Mouse (Mus musculus) liver, embryonic 11.5 days (tissue): Measurements from ENCODE around the gene Prrx2. TPM values are rescaled to one million over a fixed set of nuclear protein-coding genes. Genes with fewer than 3 reads are reported as not detected.

ENCODE experiments used
- ATAC-seq: fragments of 200-750 bp; cut with Nextera tagmentation; replicated peaks from 2 replicates; pipeline ENCODE4 v1.8.0; 2017; ENCODE audit warnings: moderate number of reproducible peaks, mild to moderate bottlenecking, moderate TSS enrichment, moderate library complexity; ENCODE audit not compliant: low FRiP score
- DNase-seq: peaks from one replicate; pipeline ENCODE4 v3.0.0-alpha.2; 2017; ENCODE audit warnings: low spot score
- H3K27ac ChIP-seq: fragments of 300-500 bp; sonication (generic); 2 replicates; pipeline ENCODE4 v1.5.1; 2014; ENCODE audit warnings: mild to moderate bottlenecking, low read depth, low read length, control low read depth
- H3K27me3 ChIP-seq: fragments of 300-500 bp; sonication (generic); replicated peaks from 2 replicates; pipeline ENCODE4 v1.6.1; 2014; ENCODE audit warnings: low read length, mixed read lengths; ENCODE audit not compliant: control insufficient read depth, insufficient read depth
- H3K36me3 ChIP-seq: fragments of 300-500 bp; sonication (generic); 2 replicates; pipeline ENCODE4 v1.6.1; 2014; ENCODE audit warnings: mild to moderate bottlenecking, low read length, moderate library complexity, mixed read lengths; ENCODE audit not compliant: control insufficient read depth, insufficient read depth
- H3K4me1 ChIP-seq: fragments of 300-500 bp; sonication (generic); replicated peaks from 2 replicates; pipeline ENCODE4 v1.6.1; 2014; ENCODE audit warnings: low read length, mixed read lengths; ENCODE audit not compliant: control insufficient read depth, insufficient read depth
- H3K4me2 ChIP-seq: fragments of 300-500 bp; sonication (generic); 2 replicates; pipeline ENCODE4 v1.6.1; 2014; ENCODE audit warnings: mild to moderate bottlenecking, control low read depth, moderate library complexity
- H3K4me3 ChIP-seq: fragments of 300-500 bp; sonication (generic); 2 replicates; pipeline ENCODE4 v1.5.1; 2014; ENCODE audit warnings: low read depth, low read length, control low read depth
- H3K9ac ChIP-seq: fragments of 300-500 bp; sonication (generic); 2 replicates; pipeline ENCODE4 v1.6.1; 2014; ENCODE audit warnings: low read depth, low read length, control low read depth
- H3K9me3 ChIP-seq: fragments of 300-500 bp; sonication (generic); 2 replicates; pipeline ENCODE4 v1.6.1; 2016; ENCODE audit warnings: low read length, inconsistent platforms, mixed read lengths; ENCODE audit not compliant: control insufficient read depth
- WGBS: fragments of 180-500 bp; shearing (Covaris S2); extraction: QIAGEN DNeasy Blood & Tissue Kit; methylation state at CpG from one replicate; pipeline ENCODE4 v1.1.7; 2014; 5-methylcytosine and 5-hydroxymethylcytosine counted together
- polyA plus RNA-seq: library from polyadenylated mRNA; unstranded; fragments of >200 nt; fragmentation: Nextera tagmentation; extraction: Ambion mirVana; gene quantifications from 2 replicates; pipeline ENCODE4 v1.2.1, GENCODE M21; 2014

The Prrx2 gene
- polyA plus RNA-seq, 1 experiment from 2014 or later = 9.4 TPM

GRCm38 (mm10) chr2:30870863-30871262 lies 36.1 kb downstream of the Prrx2 start:
- H3K9ac ChIP-seq = no peak overlapping the region
- no peak overlapping the region for H3K4me3 ChIP-seq
- no peak overlapping the region for H3K27ac ChIP-seq
- no peaks in the 10 kb centered on the region for H3K36me3 ChIP-seq
- H3K4me2 ChIP-seq = no peak overlapping the region
- H3K4me1 ChIP-seq = no peaks in the 10 kb centered on the region; the same call in 1 of the 2 replicates
- peaks cover 6% of the 10 kb centered on the region; the same call in 1 of the 2 replicates for H3K27me3 ChIP-seq
- no peak for DNase-seq
- ATAC-seq = no peak
- WGBS = 68% methylated on average over 8 of the region's 8 CpGs
- H3K9me3 ChIP-seq = no peaks in the 10 kb centered on the region

- Histone ChIP-seq H3K4me2 (no peak overlapping the region), H3K4me3 (no peak overlapping the region), H3K27me3 (no peaks in the 10 kb centered on the region), H3K9ac (no peak overlapping the region), H3K4me1 (peaks cover 2% of the 10 kb centered on the region; the same call in 1 of the 2 replicates), H3K27ac (no peak overlapping the region), H3K9me3 (no peaks in the 10 kb centered on the region), H3K36me3 (no peaks in the 10 kb centered on the region)
- DNase-seq (no peak), ATAC-seq (no peak)
- WGBS = 84% methylated on average over 6 of the region's 6 CpGs
Measured at GRCm38 (mm10) chr2:30872669-30873068, 37.9 kb downstream of the Prrx2 start.

GRCm38 (mm10) chr2:30874445-30874844 lies 39.7 kb downstream of the Prrx2 start:
- Histone ChIP-seq H3K4me1 (peaks cover 2% of the 10 kb centered on the region; the same call in 1 of the 2 replicates), H3K27me3 (no peaks in the 10 kb centered on the region), H3K9me3 (no peaks in the 10 kb centered on the region), H3K4me3 (no peak overlapping the region), H3K9ac (no peak overlapping the region), H3K4me2 (no peak overlapping the region), H3K36me3 (no peaks in the 10 kb centered on the region), H3K27ac (no peak overlapping the region)
- DNase-seq (no peak), ATAC-seq (no peak)
- 61% methylated on average over 10 of the region's 10 CpGs for WGBS

- Histone ChIP-seq H3K9me3 (no peaks in the 10 kb centered on the region), H3K27ac (no peak overlapping the region), H3K27me3 (no peaks in the 10 kb centered on the region), H3K9ac (no peak overlapping the region), H3K4me2 (no peak overlapping the region), H3K4me3 (no peak overlapping the region), H3K4me1 (peaks cover 2% of the 10 kb centered on the region; the same call in 1 of the 2 replicates), H3K36me3 (no peaks in the 10 kb centered on the region)
- DNase-seq (no peak), ATAC-seq (no peak)
- 68% methylated on average over 7 of the region's 7 CpGs for WGBS
Measured at GRCm38 (mm10) chr2:30875096-30875495, 40.3 kb downstream of the Prrx2 start.

GRCm38 (mm10) chr2:30875621-30876432 lies 41.1 kb downstream of the Prrx2 start:
- Histone ChIP-seq H3K27ac (no peak overlapping the region), H3K9me3 (no peaks in the 10 kb centered on the region), H3K27me3 (no peaks in the 10 kb centered on the region), H3K4me1 (peaks cover 2% of the 10 kb centered on the region; the same call in 1 of the 2 replicates), H3K9ac (no peak overlapping the region), H3K36me3 (no peaks in the 10 kb centered on the region), H3K4me2 (no peak overlapping the region), H3K4me3 (no peak overlapping the region)
- DNase-seq = no peak
- 59% methylated on average over 11 of the region's 11 CpGs for WGBS
- no peak for ATAC-seq

- ATAC-seq (no peak), DNase-seq (no peak)
- no peak overlapping the region for H3K4me3 ChIP-seq
- H3K4me1 ChIP-seq = peaks cover 2% of the 10 kb centered on the region; the same call in 1 of the 2 replicates
- no peaks in the 10 kb centered on the region for H3K9me3 ChIP-seq
- H3K36me3 ChIP-seq = no peaks in the 10 kb centered on the region; the same call in 1 of the 2 replicates
- H3K27ac ChIP-seq = no peak overlapping the region
- H3K4me2 ChIP-seq = no peak overlapping the region
- no peak overlapping the region for H3K9ac ChIP-seq
- WGBS = 87% methylated on average over 15 of the region's 15 CpGs
- H3K27me3 ChIP-seq = no peaks in the 10 kb centered on the region
Measured at GRCm38 (mm10) chr2:30879481-30879880, 44.7 kb downstream of the Prrx2 start.

- Histone ChIP-seq H3K27ac (no peak overlapping the region), H3K9ac (no peak overlapping the region), H3K27me3 (no peaks in the 10 kb centered on the region), H3K4me3 (no peak overlapping the region), H3K4me1 (0 out of 2 replicates have a peak, but pooled peaks cover under 1% of the 10 kb centered on the region), H3K9me3 (no peaks in the 10 kb centered on the region), H3K4me2 (no peak overlapping the region), H3K36me3 (no peaks in the 10 kb centered on the region; the same call in 1 of the 2 replicates)
- ATAC-seq = no peak
- no peak for DNase-seq
- 83% methylated on average over 7 of the region's 7 CpGs for WGBS
Measured at GRCm38 (mm10) chr2:30881215-30881614, 46.4 kb downstream of the Prrx2 start.

- ATAC-seq = no peak
- H3K9me3 ChIP-seq = no peaks in the 10 kb centered on the region
- 0 out of 2 replicates have a peak, but pooled peaks cover 3% of the 10 kb centered on the region for H3K27me3 ChIP-seq
- no peak overlapping the region for H3K4me2 ChIP-seq
- no peak overlapping the region for H3K9ac ChIP-seq
- H3K4me1 ChIP-seq = no peaks in the 10 kb centered on the region
- H3K4me3 ChIP-seq = no peak overlapping the region
- no peak for DNase-seq
- H3K36me3 ChIP-seq = no peaks in the 10 kb centered on the region; the same call in 1 of the 2 replicates
- H3K27ac ChIP-seq = no peak overlapping the region
- 90% methylated on average over 4 of the region's 4 CpGs for WGBS
Measured at GRCm38 (mm10) chr2:30884852-30885373, 50.1 kb downstream of the Prrx2 start.
